Mouse (Mus musculus) colon, adult 2 months (tissue): ENCODE measurements around the gene Clcc1. TPM values are rescaled to one million over a fixed set of nuclear protein-coding genes. Genes with fewer than 3 reads are reported as not detected.

Experiments
- polyA plus RNA-seq: library from polyadenylated mRNA; depleted of rRNA; stranded (reverse); fragments of >200 nt; gene quantifications from 2 replicates; pipeline ENCODE4 v1.2.3, GENCODE M21; 2012; rRNA removed

The Clcc1 gene
- polyA plus RNA-seq = 22.7 and 27.9 TPM in 2 replicates

GRCm38 (mm10) chr3:108653710-108654379, at the start of gene Clcc1:
Gene Clcc1, plus strand, starts transcription at chr3:108653913.

GRCm38 (mm10) chr3:108722036-108722872, 68.5 kb downstream of the Clcc1 start, which contains the start of gene Gpsm2:
Gene Gpsm2, minus strand, starts transcription at chr3:108722309.

Other genes with a start within 250 kb of the Clcc1 start
- 6.6 and 7.8 TPM in 2 replicates for gene Celsr2, start 238.4 kb upstream of the Clcc1 start, polyA plus RNA-seq
- 32.2 and 34.6 TPM in 2 replicates for gene Sars, start 208.7 kb upstream of the Clcc1 start, polyA plus RNA-seq
- gene 1700013F07Rik, start 119.8 kb upstream of the Clcc1 start, polyA plus RNA-seq = 0.25 TPM in 1 of 2 replicates, not detected in the other
- gene 5330417C22Rik, start 117.4 kb upstream of the Clcc1 start, polyA plus RNA-seq = 100 and 113 TPM in 2 replicates
- gene Tmem167b, start 91.4 kb upstream of the Clcc1 start, polyA plus RNA-seq = 4.5 and 5.4 TPM in 2 replicates
- gene Taf13, start 82.2 kb upstream of the Clcc1 start, polyA plus RNA-seq = 1.3 and 1.8 TPM in 2 replicates
- gene Wdr47, start 62.6 kb upstream of the Clcc1 start, polyA plus RNA-seq = 2.5 and 2.7 TPM in 2 replicates
- gene Gpsm2, start 68.4 kb downstream of the Clcc1 start, polyA plus RNA-seq = 8.8 and 10.6 TPM in 2 replicates
- gene Aknad1, start 85.7 kb downstream of the Clcc1 start, polyA plus RNA-seq = 0.03 and 0.05 TPM in 2 replicates
- gene Stxbp3, start 186.6 kb downstream of the Clcc1 start, polyA plus RNA-seq = 4.3 and 7.3 TPM in 2 replicates
- 0.42 and 0.48 TPM in 2 replicates for gene Fndc7, start 236.1 kb downstream of the Clcc1 start, polyA plus RNA-seq